Mouse (Mus musculus) kidney, postnatal 4 days (tissue): Measurements from ENCODE around the gene Fosl2.

Source experiments
- DNase-seq, 2 experiments: peaks; one replicate each; pipeline ENCODE4 v3.0.0; 2021; ENCODE audit warnings: mixed read lengths in 2 of 2

Gene Fosl2

DNA sequence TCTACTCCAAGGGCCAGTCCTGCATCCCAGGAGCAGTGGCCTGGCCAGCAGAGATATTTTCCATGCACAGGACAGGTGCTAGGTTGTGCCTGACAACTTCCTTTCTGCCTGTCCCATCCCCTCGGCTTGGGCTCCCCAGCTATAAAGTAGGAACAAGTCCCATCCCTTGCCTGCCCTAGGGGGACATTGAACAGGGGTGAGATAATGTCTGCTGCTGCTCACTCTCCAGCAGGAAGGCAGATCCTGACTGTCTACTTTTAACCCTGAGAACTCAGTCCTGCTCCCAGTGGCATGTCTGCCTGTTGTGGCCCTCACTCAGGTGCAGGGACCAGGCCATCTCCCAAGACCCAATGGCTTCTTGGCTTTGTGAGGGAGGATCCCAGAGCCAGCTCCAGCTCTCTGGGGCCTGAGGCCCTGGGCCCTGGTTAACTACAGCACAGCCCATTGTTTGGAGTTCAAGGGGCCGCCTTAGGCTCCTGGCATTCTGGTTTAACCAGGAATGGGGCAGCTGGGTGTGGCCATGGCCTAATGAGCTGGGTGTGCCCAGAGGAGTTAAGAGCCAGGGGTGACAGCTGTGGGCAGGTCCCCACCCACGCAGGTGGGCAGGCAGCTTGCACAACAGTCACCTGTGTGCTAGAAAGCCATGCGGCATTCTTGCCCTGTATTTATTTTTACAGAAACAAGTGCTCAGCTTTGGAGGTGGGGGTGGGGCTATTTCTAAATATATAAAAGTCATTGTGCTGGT is 47.5 kb downstream of the Fosl2 start:
- peak in 1 of 2 experiments; percentile 14 for DNase-seq

DNA sequence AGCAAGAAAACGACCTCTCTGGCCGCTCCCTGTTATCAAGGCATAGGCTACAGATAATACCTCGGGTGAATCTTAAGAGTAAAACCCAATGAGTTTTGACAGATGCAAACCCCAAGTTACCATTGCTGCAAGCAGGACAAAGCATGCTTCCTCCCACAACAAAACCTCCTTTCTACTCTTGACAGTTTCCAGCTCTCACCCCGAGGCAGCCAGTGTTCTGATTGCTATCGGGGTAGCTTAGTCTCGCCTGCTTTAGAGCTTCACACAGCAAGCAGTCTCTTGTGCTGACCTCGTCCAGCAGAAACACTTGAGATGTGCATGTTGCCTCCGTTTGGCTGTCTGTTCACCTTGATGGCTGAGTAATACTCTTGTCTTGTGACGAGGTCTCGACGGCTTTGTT is 52.1 kb downstream of the Fosl2 start:
- no peak for DNase-seq

GRCm38 (mm10) chr5:32191259-32191658 is 55.7 kb downstream of the Fosl2 start:
- no peak for DNase-seq

GRCm38 (mm10) chr5:32192016-32192845 is 56.6 kb downstream of the Fosl2 start:
- no peak for DNase-seq

- no peak for DNase-seq
Measured at GRCm38 (mm10) chr5:32194236-32194635, 58.6 kb downstream of the Fosl2 start.

DNA sequence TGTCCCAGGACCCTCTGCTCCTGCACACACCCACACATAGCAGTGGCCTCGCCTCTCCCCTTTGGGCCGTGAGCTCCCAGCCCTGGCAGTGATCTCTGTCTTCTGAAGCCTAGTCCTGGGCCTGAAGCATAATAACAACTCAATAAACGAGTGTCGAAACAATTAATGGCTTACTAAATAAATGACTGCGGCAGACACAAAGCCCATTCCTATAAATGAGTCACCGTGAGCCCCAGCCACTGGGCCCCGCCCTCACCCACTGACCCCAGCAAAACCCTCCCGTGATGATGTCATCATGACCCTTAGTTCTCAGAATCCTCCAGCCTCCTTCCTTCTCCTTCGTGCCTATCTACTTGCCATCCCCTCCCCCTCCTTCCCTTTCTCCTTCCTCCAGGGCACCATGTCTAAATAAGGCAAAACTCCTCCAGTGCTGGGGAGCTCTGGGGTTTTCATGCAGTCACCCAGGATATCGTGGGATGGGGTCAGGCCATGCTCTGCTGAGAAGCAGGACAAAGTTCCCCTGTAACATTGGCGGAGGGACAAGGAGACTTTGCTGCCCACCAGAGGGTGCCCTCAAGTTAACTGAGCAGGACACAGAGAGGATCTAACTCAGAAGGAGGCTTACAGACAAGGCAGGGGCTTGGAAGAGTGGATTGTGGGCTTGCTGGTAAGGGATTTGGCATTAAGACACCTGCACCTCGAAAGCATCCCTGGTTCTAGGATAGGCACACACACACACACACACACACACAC is 60.4 kb downstream of the Fosl2 start:
- peak; percentile 39 to 66 for DNase-seq

- peak; percentile 96 for DNase-seq
Measured at GRCm38 (mm10) chr5:32197698-32198097, 62.1 kb downstream of the Fosl2 start.

DNA sequence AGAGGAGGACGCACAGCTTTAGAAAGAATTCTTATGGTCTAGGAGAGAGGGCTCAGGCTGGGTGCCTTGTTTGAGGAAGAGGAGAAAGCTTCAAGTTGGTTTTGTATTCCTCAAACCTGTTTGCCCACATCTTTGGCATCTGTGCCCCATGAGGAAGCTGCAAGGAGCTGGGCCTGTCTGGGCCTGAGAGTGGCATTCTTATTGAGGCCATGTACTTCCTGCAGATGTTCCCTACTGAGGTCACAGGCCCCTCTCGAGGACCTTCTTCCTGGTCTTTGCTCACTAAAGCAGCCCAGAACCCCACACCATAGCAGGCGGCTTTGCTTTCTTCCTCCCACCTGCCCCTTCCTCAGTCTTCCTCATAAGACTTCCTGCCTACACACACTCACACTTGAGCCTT is 63.5 kb downstream of the Fosl2 start:
- no peak for DNase-seq

DNA sequence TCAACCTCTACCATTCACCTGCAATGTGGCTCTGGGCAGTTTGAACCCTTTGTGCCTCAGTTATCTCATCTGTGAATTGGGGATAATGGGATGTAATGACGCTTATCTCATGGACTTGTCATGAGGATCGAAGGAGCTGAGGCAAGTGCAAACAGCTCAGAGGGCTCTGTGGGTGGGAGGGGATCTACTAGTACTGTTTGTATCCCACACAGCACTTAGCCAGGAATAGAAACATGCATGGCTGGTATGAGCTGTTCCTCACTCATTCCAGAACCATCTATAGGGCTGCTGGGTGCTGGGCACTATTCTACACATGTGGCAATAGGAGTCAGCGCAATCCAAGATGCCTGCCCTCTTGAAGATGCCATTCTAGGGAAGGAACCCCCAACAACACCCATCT is 64.0 kb downstream of the Fosl2 start:
- no peak for DNase-seq

DNA sequence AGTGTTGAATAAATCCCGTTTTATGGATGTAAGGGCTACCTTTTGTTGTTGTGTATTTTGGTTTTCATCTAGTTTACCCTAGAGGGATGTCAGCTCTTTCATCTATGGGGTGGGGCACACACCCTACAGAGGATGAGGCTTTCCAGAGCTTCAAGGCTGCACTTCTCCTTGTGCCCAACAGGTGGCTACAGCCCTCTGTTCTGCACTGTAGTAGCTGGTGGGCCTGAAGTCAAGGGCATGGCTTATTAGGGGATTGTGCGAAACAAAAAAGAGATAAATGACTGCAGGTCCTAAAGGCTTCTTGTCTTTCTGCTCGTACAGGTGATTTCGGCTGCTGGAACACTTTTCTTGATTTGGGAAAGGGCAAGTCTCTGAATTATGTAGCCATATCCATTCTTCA is 69.1 kb downstream of the Fosl2 start:
- no peak for DNase-seq

GRCm38 (mm10) chr5:32206726-32207125 is 71.1 kb downstream of the Fosl2 start:
- no peak for DNase-seq
